Mouse (Mus musculus): ENCODE data around the gene Rab43. TPM values are rescaled to one million over a fixed set of nuclear protein-coding genes. Genes with fewer than 3 reads are reported as not detected.

Rab43 gene
- total RNA-seq, 2 experiments from 2014 or later, result 44.3 to 49.2 TPM

- no peak for DNase-seq (ENCODE audit: low spot score in 2 of 2)
Observed at GRCm38 (mm10) chr6:87756896-87757295, 55.1 kb downstream of the Rab43 start.

- DNase-seq (ENCODE audit: low spot score in 2 of 2), result no peak
Observed at GRCm38 (mm10) chr6:87755196-87755595, 56.8 kb downstream of the Rab43 start.

- DNase-seq (ENCODE audit: low spot score in 2 of 2), result no peak
Observed at GRCm38 (mm10) chr6:87751574-87751973, 60.4 kb downstream of the Rab43 start.

- DNase-seq (ENCODE audit: low spot score in 2 of 2), result no peak
Observed at GRCm38 (mm10) chr6:87750184-87750910, 61.6 kb downstream of the Rab43 start.

GRCm38 (mm10) chr6:87748531-87748930 is 63.4 kb downstream of the Rab43 start:
- no peak for DNase-seq (ENCODE audit: low spot score in 2 of 2)

- DNase-seq (ENCODE audit: low spot score in 2 of 2), result no peak
Observed at GRCm38 (mm10) chr6:87748078-87748477, 63.9 kb downstream of the Rab43 start.

GRCm38 (mm10) chr6:87746849-87747248 is 65.1 kb downstream of the Rab43 start:
- no peak for DNase-seq (ENCODE audit: low spot score in 2 of 2)

GRCm38 (mm10) chr6:87746059-87746458 is 65.9 kb downstream of the Rab43 start:
- no peak for DNase-seq (ENCODE audit: low spot score in 2 of 2)

GRCm38 (mm10) chr6:87745301-87745700 is 66.7 kb downstream of the Rab43 start:
- no peak for DNase-seq (ENCODE audit: low spot score in 2 of 2)

GRCm38 (mm10) chr6:87744632-87745031 is 67.3 kb downstream of the Rab43 start:
- DNase-seq (ENCODE audit: low spot score in 2 of 2), result no peak

- DNase-seq (ENCODE audit: low spot score in 2 of 2), result no peak
Observed at GRCm38 (mm10) chr6:87743281-87743680, 68.7 kb downstream of the Rab43 start.

- no peak for DNase-seq (ENCODE audit: low spot score in 2 of 2)
Observed at GRCm38 (mm10) chr6:87742804-87743203, 69.2 kb downstream of the Rab43 start.

- DNase-seq (ENCODE audit: low spot score in 2 of 2), result no peak
Observed at GRCm38 (mm10) chr6:87741978-87742377, 70.0 kb downstream of the Rab43 start.

GRCm38 (mm10) chr6:87740496-87740895 is 71.5 kb downstream of the Rab43 start:
- DNase-seq (ENCODE audit: low spot score in 2 of 2), result no peak

- DNase-seq (ENCODE audit: low spot score in 2 of 2), result no peak
Observed at GRCm38 (mm10) chr6:87739898-87740297, 72.1 kb downstream of the Rab43 start.

Other genes starting within 250 kb of the Rab43 start
- gene Prokr1, start 221.4 kb downstream of the Rab43 start, total RNA-seq (2021), result 1 to 10 TPM; 1.7 to 1.9 TPM
- gene Aplf, start 140.0 kb downstream of the Rab43 start, total RNA-seq (2021), result 1 to 10 TPM; 9.4 TPM
- 1 to 10 TPM; 2.0 to 2.1 TPM for gene Efcc1, start 81.3 kb downstream of the Rab43 start, total RNA-seq (2021)
- gene Gp9, start 34.1 kb downstream of the Rab43 start, total RNA-seq (2021), result 1 to 10 TPM; 1.0 to 1.1 TPM
- gene Gm45140, start 23.6 kb upstream of the Rab43 start, total RNA-seq (2021), result 1 to 10 TPM; 1.7 to 3.0 TPM
- gene Isy1, start 26.6 kb upstream of the Rab43 start, total RNA-seq (2021), result 10 to 100 TPM; 37.4 to 43.2 TPM
- 100 to 1,000 TPM; 418 to 439 TPM for gene Cnbp, start 38.9 kb upstream of the Rab43 start, total RNA-seq (2021)
- 100 to 1,000 TPM; 132 to 136 TPM for gene Copg1, start 75.7 kb upstream of the Rab43 start, total RNA-seq (2021)
- 10 to 100 TPM; 33.4 to 35.9 TPM for gene Hmces, start 101.8 kb upstream of the Rab43 start, total RNA-seq (2021)
- 10 to 100 TPM; 67.6 to 77.3 TPM for gene H1fx, start 169.5 kb upstream of the Rab43 start, total RNA-seq (2021)
- 100 to 1,000 TPM; 263 to 269 TPM for gene Rab7, start 233.1 kb upstream of the Rab43 start, total RNA-seq (2021)

Measured in adrenal gland, postnatal 4 days (tissue).